Mouse (Mus musculus): Measurements from ENCODE around the gene Ctsa.

GRCm38 (mm10) chr2:164803201-164803920, 29.3 kb upstream of the Ctsa start:
- TF ChIP-seq CTCF (IDR thresholded peaks at IDR 0.05; ENCODE audit: insufficient read depth, low read length) (no peak), POLR2A (IDR thresholded peaks at IDR 0.05; ENCODE audit: borderline replicate concordance, extremely low read depth, low read depth, low read length) (no peak)

Data from lung, adult 2 months (tissue).